Mouse (Mus musculus) right cerebral cortex, adult 18-20 months (tissue): ENCODE measurements around the gene Olfr985.

Experiments
- DNase-seq: peaks from one replicate; pipeline ENCODE4 v3.0.0; 2022; ENCODE audit warnings: mixed read lengths

The Olfr985 gene

DNA sequence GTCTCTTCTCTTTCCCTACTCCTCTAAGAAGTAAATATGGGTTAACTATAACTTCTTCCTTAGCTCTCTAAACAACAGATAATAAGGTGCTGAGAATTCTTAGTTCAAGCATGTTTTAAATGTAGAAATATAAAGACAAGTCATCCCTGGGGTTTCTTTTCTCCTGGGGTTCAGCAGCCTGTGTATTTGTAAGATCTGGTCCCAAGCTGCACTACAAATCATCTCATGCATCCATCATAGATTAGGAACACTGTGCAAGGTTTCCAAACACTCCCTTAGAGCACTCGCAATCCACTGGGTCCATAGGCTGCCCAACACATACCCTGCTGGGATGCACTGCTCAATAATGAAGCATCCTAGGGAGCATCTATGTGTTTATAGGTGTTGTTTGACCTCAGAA lies at the start of gene Olfr985:
Gene Olfr985 (minus strand): TSS at position 101 of the 400 bp plus-strand sequence.
- DNase-seq = no peak

DNA sequence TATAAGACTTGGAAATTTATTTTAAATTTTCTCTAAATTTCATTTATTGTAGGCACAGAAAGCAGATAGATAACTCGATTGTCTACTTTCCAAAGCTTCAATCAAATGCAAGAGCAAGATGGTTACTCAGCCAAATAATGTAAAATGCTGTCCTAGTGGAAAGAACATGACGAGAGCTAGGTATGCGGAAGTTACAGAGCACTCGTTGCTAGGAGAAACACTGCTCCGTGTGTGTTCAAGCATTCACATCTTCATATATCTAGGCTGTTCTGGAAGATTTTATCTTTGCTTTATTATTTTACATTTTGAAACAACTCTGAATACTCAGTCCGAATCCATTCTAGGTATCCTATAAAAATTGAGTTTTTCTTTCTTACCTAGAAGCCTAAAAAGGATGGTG lies 47.0 kb upstream of the Olfr985 start:
- DNase-seq = no peak

DNA sequence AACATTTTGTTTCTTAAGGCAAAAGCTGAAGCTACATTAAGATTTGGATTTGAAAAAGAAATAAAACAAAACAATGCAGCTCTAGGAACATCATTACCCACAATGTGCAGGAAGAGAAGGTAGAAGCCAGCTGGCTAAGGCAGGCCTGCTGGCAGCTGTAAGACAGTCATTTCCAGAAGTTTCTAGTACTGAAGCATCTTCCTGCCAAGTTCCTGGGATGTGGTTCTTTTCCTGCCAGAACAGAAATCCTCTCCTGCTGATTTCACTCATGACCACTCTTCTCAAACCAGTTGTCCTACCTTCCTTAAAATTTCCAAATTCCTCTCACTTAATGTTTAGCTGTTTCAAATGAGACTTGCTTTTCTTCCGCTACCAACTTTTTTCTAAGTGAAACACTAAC lies 36.5 kb upstream of the Olfr985 start:
- DNase-seq = no peak

DNA sequence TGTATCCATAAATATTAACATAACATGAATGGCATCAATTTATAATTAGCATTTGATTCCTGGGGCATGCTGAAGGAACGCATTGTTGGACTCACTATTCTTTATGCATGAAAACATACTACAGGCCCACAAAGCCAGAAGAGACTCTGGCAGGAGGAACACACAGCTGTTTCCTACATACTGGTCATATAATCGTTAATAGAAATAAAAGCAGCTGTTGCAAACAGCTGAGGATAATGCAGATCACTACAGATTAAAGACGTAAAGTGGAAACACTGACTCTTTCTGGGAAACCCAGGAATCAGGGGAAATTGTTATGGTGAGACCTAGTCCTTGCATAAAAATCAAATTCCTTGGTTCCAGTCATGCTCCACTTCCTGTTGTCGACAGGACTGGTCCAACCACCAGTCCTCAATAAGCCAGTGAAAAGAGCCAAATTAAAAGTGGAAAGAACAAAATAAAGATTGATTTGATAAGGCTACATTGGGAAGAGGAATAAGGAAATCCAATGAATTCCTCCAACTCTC lies 25.2 kb upstream of the Olfr985 start:
- DNase-seq = no peak

- DNase-seq = no peak
Observed at GRCm38 (mm10) chr9:40141544-40141943, 11.6 kb upstream of the Olfr985 start.

DNA sequence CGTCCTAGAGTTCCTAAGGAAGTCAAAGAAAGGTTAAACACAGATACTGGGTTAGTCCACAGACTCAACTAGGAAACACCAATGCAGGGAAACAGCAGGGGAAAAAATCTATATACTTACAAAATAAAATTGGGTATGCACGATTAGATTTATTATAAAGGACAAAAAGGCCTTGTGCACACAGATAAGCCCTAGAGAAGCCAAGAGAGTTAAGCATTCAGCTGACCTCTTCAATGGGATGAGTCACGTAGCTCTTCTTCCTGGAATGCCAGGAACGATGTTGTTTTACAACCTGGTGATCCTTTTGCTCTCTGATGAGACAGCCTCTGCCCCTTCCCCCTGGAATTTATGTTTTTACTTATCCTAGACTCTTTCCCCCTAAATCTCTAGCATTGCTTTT lies 9.5 kb upstream of the Olfr985 start:
- DNase-seq = no peak

- no peak for DNase-seq
Observed at GRCm38 (mm10) chr9:40136987-40137688, 7.2 kb upstream of the Olfr985 start.

DNA sequence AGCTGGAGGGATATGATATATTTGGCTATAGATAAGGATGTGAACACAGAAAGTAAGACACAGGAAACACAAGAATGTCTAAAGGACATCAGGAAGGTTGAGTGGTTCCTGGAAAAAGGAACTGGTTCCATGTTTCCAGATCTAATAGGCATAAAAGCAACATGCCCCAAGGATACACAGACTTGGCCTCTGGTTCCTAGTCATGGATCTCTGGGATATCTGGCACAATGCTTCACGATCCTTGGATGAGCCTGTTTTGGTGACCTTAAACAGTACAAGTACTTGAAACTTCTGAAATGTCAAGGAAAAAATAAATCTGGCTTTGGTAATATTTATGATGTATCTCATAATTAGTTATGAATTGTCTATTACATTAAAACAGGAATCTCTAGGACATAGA lies 572 bp upstream of the Olfr985 start:
- no peak for DNase-seq

DNA sequence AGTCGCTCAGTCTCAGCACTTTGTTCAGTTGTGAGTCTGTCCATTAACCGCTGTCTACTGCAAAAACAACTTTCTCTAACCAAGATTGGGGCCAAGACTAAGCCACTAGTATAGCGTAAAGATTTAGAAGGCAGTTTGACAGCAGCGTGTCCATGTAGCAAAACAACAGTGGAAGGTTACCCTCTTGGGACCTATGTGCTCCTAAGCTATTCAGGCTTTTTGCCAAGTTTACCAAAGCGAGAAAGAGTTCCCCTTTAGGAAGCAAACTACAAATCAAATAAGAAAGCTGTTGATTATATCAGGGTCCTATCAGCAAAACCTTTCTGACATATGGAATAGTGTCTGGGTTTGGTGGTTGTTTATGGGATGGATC lies 12.7 kb downstream of the Olfr985 start:
- DNase-seq = no peak

GRCm38 (mm10) chr9:40116645-40117286 lies 13.2 kb downstream of the Olfr985 start:
- DNase-seq = peak; percentile 39

GRCm38 (mm10) chr9:40114106-40114505 lies 15.9 kb downstream of the Olfr985 start, which contains the start of gene Olfr984:
Gene Olfr984 (minus strand): TSS chr9:40114206.
- DNase-seq = no peak

DNA sequence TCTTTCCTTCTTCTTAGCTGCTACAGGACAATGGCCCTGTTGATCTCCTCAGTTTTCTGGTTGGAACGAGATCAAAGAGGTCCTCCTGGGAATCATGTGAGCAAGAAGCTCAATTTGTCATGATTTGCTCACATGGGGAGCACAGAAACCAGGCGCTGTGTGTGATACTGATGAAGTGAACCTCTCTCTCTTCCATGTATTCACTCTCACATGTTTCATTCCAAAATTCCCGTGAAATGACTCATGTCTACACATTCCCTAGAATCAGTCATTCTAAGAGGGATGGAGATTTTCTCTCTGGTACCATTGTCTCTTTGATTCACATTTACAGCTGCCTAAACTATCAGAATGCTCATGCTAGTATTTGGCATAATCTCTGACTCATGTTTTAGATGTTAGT lies 35.2 kb downstream of the Olfr985 start:
- DNase-seq = no peak

DNA sequence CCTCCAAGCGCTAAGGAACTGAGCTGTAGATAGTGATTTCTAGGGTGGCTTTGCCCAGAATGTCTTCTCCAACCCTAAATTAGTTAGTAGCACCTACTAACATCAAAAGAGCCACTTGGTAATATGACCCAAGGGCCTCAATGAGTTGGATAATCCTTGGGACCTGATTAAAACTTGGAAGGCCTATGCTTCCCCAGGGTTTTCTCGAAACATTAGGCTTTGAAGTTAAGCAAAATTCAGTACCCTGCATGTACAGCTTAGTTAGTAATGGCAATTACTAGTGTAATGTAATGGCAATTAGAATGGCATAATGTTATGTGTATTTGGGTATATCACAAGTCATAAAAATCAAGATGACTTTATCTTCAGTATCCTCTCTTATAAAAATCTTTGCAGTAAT lies 36.5 kb downstream of the Olfr985 start, which contains the start of gene Olfr983:
Gene Olfr983 (minus strand): TSS at position 101 of the 400 bp plus-strand sequence.
- no peak for DNase-seq
